Mouse (Mus musculus) brown adipose tissue, adult 24 weeks (tissue): ENCODE measurements around the gene Csf3. TPM values are rescaled to one million over a fixed set of nuclear protein-coding genes. Genes with fewer than 3 reads are reported as not detected.

Experiments
- H3K27ac ChIP-seq: fragments of 200-500 bp; replicated peaks from 2 replicates; pipeline ENCODE4 v1.5.1; 2012; ENCODE audit warnings: low read depth, mild to moderate bottlenecking, low read length
- H3K4me1 ChIP-seq: fragments of 200-500 bp; 2 replicates; pipeline ENCODE4 v1.6.1; 2012; ENCODE audit warnings: low read length, mixed read lengths; ENCODE audit not compliant: control insufficient read depth, insufficient read depth, insufficient read length
- H3K4me3 ChIP-seq: fragments of 200-500 bp; 2 replicates; pipeline ENCODE4 v1.5.1; 2012; ENCODE audit warnings: low read depth, mild to moderate bottlenecking, low read length, moderate library complexity; ENCODE audit not compliant: insufficient read depth
- polyA plus RNA-seq: library from polyadenylated mRNA; stranded (reverse); fragments of >200 nt; gene quantifications from 2 replicates; pipeline ENCODE4 v1.2.4, GENCODE M21; 2012; ENCODE audit not compliant: missing spikeins, insufficient read depth, insufficient read length

Gene Csf3
- polyA plus RNA-seq, 1 experiment = not detected

DNA sequence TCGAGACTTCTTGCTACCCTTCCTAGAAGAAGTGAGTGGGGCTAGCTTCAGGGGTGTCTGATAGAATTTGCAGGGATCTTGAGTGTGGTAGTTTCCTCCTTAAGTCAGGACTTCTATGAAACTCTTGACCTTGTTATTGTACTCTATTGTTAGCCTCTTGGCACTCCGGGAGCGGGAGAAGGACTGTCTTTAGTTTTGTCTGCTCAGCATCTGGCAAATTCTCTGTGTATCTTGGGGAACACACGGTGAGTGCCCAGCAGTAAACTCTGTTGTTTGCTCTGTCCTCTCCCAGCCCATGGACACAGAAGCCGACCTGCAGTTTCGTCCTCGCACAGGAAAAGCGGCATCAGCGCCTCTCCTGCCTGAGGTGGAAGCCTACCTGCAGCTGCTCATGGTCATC is 15.4 kb upstream of the Csf3 start:
- no peak overlapping the region for H3K27ac ChIP-seq
- peaks cover 6% of the 10 kb centered on the region; the same call in 1 of the 2 replicates for H3K4me1 ChIP-seq
- no peak overlapping the region for H3K4me3 ChIP-seq

DNA sequence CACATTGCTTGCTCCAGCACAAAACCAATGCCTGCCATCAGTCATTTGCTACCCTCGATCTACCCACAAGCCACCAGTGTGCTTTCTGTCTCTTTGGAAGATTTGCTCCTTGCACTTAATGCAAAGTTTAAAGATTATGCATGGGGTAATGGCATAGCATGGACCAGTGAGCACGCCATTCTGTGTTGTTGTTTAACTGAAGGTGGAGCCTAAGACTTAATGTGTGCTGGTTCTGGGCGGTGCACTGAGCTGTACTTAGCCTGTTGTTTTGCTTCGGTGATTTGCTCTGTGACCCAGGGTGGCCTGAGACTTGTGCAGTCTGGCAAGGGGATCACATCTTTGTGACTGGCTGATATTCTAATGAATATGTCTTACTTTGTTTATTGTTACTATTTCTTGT is 14.1 kb upstream of the Csf3 start:
- Histone ChIP-seq H3K4me1 (peaks cover 4% of the 10 kb centered on the region; the same call in 1 of the 2 replicates), H3K27ac (no peak overlapping the region)

DNA sequence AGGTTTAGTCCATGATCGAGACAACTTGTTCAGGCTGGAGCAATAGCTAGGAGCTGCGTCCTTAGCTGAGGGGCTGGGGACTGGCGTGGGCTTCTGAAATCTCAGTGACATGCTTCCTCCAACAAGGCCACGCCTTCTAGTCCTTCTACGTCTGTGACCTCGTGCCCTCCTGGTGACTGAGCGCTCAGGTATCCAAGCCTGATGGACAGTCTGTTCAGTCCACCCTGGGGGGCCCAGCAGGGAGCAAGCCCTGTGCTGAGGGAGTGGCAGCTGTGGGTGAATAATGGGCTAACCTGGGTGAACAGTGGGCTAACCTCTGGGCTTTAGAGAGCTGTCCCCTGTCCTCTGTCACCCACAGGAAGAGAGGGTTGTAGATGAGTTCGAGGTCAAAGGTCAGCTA is 13.1 kb upstream of the Csf3 start:
- Histone ChIP-seq H3K4me1 (peaks cover 4% of the 10 kb centered on the region; the same call in 1 of the 2 replicates), H3K4me3 (no peak overlapping the region), H3K27ac (no peak overlapping the region)

More for the DNA sequence above, 14.1 kb upstream of the Csf3 start:
- no peak overlapping the region for H3K4me3 ChIP-seq

DNA sequence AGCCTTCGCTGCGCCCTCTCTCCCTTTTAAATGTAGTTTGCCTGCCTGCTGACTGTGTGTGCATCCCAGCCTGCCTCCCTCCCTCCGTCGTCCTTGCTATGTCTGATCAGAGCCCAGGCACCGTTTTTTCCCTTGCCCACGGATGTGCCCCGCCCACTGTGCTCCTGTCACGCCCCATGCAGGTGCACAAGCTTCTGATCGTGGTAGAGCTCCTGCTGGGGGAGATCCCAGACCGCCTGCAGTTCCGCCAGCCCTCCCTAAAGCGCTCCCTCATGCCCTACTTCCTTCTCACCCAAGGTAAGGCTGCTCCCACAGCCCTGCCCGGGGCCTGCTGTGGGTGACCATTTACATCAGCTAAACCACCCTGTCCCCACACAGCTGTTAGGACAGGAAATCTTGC is 7.9 kb upstream of the Csf3 start:
- no peak overlapping the region for H3K4me3 ChIP-seq
- H3K27ac ChIP-seq = no peak overlapping the region
- no peaks in the 10 kb centered on the region for H3K4me1 ChIP-seq

DNA sequence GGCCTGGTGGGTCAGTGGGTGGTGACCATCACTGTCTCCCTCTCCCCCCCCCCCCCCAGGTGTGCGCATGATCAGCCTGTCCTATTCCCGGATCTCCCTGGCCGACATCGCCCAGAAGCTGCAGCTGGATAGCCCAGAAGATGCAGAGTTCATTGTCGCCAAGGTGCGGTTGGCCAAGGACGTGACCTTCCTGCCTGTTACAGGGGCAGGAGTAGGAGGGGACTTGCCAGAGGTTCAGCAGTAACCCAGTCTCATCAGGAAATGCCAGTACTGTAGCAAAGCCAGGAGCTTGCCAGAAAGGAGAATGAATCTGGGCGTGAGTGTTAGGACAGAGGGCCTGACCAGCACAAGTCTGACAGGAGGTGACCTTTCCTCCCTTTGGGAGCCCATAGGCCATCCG is 7.3 kb upstream of the Csf3 start:
- Histone ChIP-seq H3K4me3 (no peak overlapping the region), H3K4me1 (no peaks in the 10 kb centered on the region), H3K27ac (no peak overlapping the region)

DNA sequence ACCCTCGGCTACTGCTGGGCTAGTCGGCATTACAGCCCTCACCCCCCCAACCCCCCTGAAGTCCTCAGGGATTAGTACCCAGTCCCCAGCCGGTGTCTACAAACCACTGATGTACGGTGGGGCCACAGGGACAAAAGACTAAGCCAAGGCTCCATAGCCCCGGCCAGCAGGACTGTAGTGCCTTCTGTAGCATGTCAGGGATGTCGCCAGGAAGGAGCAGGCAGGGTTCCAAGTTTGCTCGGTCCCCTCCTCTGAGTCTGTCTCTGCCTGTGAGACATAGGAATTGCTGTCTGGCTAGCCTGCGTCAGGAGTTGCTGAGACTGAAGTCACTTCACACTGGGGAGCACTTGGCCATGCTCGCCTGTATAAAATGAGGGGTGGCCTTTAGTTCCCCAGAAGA is 6.8 kb upstream of the Csf3 start:
- Histone ChIP-seq H3K27ac (no peak overlapping the region), H3K4me1 (no peaks in the 10 kb centered on the region)

DNA sequence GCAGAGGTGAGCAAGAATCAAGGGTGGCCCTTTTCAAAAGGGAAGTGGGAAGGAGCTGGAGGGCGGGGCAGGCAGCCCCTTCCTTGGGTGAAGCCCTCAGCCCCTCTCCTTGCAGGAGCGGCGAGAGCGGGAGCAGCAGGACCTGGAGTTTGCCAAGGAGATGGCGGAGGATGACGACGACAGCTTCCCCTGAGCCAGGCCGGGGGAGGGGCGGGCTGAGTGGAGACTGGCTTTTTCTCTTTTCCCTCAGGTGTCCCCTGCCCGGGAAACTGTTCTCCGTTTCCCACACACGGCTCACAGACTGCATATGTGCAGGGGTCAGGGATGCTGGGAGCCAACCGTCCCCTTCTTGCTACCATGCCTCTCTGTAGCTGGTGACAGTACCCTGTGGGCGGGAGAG is 5.7 kb upstream of the Csf3 start:
- Histone ChIP-seq H3K4me1 (no peaks in the 10 kb centered on the region), H3K27ac (no peak overlapping the region), H3K4me3 (no peak overlapping the region)

More for the DNA sequence above, 6.8 kb upstream of the Csf3 start:
- no peak overlapping the region for H3K4me3 ChIP-seq

DNA sequence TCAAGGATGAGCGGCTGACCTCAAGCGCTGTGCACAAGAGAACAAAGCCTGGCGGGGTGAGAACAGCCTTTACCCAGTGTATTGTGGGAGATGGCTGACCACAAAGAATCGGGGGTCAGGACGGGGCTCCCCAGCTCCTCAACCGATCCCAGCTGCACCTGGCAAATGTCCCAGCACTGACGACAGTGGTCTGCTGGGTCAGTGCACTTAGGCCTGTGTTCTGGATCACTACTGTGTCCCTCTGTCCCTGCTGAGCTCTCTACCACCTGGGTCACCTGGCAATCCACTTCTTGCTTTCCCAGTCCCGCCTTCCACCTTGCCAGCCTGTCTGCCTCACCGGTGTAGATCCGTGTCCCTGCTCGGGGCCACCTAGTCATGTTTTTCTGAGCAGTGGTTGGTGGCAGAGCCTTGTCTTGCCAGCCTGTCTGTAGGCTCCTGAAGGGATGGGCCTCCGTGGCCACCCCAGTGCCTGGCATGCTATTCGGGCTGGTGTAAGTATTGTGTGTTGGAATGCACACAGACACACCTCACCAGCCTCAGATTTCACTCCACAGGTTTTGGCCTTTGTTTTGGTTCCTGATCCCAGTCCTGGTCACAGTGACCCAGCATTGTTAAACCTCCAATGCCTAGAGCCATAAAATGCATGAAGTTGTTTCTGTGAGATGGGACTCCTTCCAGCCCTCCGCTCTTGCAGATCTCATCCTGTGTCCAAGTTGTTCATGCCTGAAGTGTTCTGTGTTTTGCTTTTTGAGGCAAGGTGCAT is 4.4 kb upstream of the Csf3 start:
- no peak overlapping the region for H3K27ac ChIP-seq
- H3K4me3 ChIP-seq = no peak overlapping the region
- no peaks in the 10 kb centered on the region for H3K4me1 ChIP-seq

DNA sequence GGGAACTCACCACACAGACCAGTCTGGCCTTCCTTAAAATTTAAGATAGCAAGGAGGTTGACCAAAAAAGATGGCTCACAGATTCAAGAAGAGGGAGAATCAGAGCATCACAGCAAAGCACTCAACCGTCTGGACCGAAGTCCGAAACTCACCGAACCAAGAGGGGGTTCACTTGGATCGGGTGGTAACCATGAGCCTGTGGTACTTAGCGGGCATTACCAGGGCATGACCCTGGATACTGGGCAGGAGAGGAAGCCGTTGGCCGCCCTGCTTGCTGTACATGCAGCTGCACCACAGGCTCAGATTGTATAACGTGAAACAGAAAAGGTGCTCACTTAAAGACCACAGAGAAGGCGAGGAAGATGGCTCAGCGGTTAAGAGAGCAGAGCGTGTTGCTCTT is 3.8 kb upstream of the Csf3 start:
- Histone ChIP-seq H3K4me3 (no peak overlapping the region), H3K27ac (no peak overlapping the region), H3K4me1 (no peaks in the 10 kb centered on the region)

DNA sequence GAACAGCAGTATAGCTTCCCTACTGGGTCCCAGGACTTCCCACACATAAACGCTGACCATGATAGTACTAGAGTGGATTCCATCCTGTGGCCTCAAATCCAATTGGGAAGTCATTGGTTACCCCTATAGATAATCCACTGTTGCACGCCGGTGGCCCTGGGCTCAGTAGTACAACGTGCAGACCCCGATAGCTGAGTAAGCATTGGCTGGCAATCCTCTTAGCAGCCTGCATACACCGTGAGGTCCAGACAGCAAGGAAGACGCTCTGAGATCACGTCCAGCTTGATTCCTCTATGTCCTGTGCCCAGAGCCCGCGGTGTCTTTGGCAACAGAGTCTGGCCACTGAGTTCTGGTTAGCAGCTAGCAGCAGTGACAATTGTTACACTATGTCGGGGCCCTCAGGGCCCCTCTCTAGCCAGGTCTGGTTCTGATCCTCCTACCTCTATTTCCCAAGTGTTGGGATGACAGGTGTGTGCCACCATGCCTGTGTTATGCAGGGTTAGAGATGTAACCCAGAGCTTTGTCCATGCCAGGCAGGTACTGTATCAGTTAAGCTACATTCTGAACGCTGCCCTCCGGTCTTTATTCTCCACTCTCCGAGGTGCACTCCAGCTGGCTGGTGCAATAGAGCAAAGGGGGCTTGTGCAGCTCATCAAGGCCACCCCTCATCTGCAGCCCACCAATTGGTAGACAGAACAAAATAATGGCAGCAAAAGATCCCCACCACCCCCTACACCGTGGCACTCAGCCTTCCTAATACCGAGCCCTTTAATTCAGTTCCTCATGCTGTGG is 2.0 kb upstream of the Csf3 start:
- no peak overlapping the region for H3K27ac ChIP-seq
- H3K4me1 ChIP-seq = no peaks in the 10 kb centered on the region
- no peak overlapping the region for H3K4me3 ChIP-seq

DNA sequence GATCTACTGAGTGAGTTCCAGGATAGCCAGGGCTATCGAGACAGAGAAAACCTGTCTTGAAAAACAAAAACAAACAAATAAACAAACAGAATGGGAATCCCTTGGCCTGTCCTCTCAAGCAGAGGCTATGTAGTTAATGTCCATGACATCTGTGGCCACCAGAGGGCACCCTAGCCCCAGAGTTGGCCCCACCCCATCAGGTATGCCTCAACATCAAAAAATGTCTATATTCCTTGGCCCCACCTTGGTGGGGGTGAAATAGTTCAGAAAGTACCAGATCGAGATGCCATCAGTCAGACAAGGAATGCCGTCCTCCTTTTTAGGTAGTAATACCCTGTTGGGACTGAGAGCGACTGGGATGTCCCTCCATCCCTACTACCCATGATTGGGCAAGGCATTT is 1.2 kb upstream of the Csf3 start:
- no peak overlapping the region for H3K27ac ChIP-seq
- no peak overlapping the region for H3K4me3 ChIP-seq
- H3K4me1 ChIP-seq = no peaks in the 10 kb centered on the region

DNA sequence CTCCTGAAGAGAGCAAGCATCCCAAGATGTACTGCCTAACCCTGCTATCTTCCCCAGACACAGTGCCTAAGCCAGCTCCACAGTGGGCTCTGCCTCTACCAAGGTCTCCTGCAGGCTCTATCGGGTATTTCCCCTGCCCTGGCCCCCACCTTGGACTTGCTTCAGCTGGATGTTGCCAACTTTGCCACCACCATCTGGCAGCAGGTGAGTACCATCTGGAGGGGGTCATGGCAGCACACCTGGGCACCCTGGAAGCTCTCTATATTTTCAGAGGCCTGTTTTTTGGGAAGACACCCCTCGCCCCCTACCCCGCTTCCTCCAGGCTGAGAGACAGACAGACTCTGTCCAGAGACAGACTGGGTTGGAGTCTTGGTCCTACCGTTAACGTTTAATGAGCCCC is 1.3 kb downstream of the Csf3 start:
- Histone ChIP-seq H3K27ac (no peak overlapping the region), H3K4me1 (no peaks in the 10 kb centered on the region), H3K4me3 (no peak overlapping the region)

DNA sequence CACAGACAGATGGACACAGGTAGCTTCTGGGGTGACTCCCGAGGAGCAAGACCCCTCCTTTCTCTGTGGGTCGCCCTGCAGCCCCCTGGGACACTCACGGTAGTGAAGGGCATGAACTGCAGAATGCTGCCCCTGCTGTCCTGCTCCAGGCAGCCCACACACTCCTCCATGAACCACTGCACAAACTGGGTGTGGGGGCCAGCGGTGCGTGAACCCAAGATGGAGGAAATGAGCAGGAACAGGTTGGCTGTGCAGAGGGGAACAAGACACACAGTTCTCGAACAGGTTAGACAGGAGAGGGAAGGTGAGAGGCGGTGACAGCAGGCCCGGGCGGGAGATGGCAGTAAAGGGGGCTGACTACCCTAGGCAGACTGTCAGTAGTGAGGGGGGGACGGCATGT is 4.0 kb downstream of the Csf3 start:
- Histone ChIP-seq H3K4me3 (no peak overlapping the region), H3K27ac (no peak overlapping the region), H3K4me1 (peaks cover 14% of the 10 kb centered on the region)

DNA sequence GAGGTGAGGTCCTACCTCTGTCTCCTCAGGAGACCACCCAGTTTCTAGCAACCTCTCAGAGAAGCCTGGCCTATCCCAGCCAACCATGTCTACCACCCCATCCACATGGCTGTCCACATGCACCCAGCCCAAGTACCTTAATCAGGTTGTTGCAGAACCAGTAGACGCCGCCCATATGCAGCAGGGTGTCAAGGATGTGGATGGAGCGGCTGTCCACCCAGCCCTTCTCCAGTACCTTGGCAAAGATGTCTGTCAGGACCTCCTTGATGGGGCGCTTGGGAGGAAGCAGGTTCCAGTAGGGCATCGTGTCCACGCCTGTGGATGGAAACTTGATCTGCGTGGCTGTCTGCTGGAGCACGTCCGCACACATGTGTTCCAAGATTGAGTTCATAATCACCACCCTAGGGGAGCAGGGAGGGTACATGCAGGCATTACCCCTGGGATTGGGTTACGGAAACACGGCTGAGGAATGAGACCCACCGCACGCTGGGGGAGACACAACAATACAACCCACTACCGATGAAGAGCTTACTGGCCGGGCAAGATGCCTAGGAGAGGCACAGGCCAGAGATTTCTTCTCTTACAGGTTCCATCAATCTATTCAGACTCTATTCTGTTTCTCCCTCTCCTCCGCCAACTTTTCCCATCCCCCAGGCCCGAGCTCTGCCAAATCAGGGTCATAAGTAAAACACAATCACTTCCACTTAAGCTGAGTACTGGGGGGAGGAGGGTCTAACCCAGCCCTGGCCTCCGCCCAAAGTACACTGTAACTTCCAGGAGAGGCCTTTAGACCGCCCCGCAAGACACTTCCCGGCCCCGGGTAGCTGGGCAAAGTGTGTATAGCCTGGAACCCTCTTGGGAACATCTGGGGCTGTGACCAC is 6.6 kb downstream of the Csf3 start:
- peak overlapping the region; percentile 51; the same call in 1 of the 2 replicates for H3K27ac ChIP-seq
- H3K4me1 ChIP-seq = peaks cover 18% of the 10 kb centered on the region
- no peak overlapping the region for H3K4me3 ChIP-seq
